Mouse (Mus musculus) 416B (cell line): Measurements from ENCODE around the gene Tfap2e.
A peak's percentile ranks its signal among the peaks of the same experiment; 100 is the strongest.

Source experiments
- DNase-seq: peaks from one replicate; pipeline ENCODE4 v3.0.0; 2011; ENCODE audit warnings: low read depth

Tfap2e gene

DNA sequence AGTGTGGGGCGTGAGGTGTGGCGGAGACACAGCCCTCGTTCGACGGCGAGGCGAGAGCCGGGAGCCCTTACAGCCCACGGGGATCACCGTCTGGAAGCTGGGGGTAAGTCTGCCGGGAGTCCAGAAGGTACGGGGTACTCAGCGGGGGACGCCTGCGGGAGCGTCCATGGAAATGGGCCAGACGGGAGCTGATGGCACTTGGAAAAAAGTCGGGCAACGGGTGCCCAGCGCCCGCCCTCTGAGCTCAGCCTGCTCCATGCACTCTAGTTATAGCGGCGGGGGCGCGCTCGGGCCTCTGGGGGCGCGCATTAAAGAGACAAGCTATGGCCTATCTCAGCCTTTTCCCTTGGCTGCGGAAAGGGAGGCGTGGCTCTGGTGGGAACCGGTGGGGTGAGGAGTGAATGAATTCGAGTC, at the start of gene Tfap2e:
Gene Tfap2e (minus strand): TSS at position 240 of the 414 bp plus-strand sequence.
- DNase-seq = no peak

DNA sequence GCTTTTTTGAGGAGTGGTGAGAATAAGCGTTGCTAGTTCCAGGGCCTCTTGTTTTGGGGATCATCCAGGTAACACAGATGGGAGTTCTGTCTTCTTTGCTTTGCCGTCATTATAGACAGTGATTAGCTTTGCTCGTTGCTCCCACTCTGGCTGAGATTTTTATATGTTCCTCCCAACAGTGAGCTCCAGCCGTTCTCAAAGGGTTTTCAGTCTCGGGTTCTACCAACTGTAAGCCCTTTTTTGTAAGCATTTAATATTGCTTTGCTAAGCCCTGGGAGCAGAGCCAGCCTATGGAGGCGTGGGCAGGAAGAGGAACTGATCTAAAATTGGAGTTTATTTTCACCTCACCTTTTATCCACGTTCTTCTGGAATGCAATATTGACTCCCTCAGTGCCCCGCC, 47.0 kb upstream of the Tfap2e start:
- no peak for DNase-seq

DNA sequence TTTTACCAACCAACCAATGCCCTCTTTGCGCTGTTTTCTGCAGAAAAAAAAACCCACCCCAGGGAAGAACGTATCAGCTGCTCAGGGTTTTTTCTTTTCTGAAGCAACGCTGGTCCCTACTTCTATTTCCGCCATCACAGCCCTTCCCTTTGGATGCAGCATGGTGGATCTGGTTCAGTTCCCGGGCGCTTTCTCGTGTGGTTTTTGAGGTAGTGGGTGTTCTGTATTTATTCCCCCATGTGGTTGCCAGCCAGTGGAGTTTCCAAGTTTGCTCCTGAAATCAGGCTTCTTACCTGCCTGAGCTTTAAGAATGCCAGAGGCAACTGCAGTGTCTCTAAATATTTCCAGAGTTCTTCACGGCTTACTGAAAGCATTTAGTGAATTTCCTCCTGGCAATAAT, 46.5 kb upstream of the Tfap2e start:
- DNase-seq = no peak

DNA sequence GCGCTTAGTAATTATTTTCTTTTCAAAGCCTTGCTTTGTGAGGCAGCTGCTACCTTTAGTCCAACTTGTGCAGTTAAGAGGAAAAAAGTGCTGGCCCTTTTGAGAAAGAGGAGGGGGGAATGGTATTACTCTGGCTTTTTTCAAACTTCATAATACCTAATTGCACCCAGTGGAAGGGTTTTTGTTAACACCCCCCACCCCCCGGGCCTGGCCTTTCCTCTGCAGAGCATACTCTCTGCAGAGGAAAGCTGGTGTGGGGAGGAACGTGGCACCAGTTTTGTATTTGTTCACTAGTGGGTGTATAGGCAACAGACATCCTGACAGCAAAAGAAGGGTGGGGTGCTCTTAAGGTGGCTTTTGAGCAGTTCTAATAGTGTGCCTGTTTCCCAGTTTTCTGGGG, 45.8 kb upstream of the Tfap2e start:
- no peak for DNase-seq

DNA sequence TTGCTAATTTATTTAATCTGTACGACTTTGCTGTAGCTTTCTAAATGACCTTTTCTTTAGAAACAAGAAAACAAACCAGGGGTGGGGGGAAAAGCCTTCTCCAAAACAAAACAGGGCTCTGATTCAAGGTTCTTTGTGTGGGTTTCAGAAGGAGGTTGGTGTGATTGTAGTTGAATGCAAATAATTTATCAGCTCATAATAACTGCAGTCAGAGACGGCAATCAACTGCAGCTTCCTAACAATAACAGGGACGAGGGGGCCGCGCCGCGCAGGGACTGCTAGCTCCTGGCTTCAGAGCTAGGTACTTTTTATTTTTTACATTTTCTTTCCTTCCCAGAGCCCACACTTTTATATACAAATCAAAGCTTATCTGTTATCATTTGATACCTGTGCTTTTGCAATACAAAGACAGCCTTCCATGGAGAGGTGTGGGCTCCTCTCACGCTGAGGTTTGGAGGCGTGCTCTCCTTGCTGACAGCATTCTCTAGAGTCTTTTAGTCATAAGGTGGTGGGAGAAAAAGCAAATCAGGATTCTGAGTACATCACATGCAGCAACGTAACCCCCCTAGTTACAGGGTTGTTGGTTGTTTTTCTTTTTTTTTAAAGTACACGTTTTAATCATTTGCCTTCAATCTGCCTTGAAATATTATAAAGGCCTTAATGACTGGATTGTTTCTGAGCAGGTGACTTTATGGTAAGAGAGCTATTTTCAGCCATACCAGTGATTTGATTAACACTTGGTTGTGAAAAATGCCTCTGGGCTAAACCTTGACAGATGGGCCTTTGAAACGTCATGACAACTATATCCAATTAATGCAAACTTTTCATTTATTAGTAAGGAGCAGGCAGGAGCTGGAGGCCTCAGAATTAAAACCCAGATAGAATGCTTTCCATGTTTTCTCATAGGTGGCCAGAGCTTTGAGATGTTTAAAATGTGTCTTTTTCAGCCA, 44.1 kb upstream of the Tfap2e start:
- DNase-seq = no peak

DNA sequence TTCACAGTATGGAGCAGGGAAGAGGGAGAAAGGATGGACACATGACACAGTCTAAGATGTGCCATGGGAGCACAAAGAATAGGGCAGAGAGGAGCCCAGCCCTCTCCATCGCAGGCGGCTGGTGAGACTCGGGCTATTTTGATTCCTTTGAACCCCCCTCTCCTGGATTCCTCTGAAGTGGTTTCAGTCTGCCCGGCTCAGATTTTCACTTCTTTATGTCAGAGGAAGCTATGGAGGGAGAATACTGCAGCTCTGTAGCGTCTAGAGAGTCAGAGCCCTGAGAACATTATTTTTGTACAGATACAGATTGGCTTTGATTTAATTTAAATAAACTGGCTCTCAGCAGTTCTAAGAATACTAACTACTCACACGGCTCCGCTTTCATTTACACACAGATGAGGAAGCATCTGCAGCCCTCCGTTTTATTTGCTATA, 43.1 kb upstream of the Tfap2e start:
- DNase-seq = no peak

DNA sequence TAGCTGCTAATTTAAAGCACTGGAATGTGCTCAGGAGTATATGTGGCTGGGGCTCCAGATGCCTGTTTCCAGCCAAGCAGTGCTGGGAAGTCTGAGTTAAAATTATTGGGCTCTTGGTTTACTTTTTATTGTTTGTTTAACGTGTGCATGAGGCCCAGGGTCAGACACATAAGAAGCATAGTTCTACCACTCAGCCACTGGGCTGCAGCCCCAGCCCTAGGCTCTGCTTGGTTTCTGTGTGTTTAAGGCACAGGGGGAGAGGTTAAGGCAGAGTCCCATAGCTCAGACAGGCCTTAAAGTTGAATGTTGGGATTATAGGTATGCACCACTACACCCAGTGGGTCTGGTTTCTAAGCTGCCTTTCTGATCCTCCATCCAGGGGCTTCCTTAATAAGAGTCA, 39.1 kb upstream of the Tfap2e start:
- no peak for DNase-seq

DNA sequence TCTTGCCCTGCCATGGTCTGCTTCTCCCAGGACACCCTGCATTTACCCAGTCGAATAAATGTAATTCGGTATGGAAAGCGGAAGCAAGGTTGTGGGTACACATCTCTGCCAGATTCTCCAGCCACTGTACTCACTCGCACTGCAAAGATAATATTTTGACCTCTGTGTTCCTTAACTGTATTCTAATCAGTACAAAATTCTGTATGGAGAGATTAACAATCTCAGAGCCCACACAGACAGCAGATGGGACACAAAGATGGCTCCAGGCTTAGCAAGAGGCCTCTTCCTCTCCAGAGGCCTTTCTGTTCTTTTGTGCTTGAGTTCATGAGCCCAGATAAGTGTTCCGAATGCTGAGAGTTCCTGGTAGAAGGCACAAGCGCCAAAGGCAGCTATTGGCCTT, 37.8 kb upstream of the Tfap2e start:
- DNase-seq = no peak

DNA sequence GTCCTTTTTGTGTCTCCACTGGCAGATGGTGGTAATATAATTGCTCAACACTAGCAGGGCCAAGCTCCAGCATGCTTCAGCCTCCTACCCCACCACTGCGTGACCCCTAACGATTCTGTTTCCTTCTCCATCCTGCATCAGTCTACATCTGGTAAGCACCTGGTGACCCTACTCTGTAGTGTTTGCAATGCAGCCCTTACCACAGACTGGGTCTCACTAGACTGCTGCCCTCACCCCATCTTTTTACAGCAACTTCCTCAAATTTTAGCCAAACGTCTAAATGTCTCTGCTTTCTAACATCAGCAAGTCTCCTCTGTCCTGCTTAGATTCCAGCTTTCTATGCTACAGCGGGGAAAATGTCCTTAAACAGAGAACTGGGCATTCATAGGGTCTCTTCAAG, 34.8 kb upstream of the Tfap2e start:
- DNase-seq = peak; percentile 10

DNA sequence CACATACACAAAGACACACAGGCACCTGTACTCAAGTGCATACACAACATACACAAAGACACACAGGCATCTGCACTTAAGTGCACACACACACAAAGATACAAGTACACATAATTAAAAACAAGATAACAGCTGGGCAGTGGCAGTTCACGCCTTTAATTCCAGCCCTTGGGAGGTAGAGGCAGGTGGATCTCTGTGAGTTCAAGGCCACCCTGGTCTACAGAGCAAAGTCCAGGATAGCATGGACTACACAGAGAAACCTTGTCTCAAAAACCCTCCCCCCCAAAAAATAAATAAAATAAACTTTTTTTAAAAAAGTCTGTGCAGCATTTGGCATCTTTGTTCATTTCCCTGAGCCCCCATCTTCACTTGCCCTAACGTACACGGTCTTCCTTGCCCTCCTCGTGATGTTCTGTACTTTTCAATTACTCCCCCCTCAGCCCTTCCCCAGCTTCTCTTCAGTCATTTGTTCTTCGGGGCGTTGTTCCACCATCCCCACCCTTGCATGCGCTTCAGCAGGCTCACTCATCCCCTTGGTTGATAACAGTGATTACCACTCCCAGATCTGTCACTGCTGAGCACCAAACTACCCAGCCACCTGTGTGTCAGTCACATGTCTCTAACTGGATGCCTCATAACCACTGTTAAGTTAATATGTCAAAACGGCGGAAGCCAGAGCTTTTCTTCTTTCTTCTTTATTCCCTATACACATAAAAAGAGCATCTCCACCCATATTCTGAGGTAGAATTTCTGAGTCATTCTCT, 33.9 kb upstream of the Tfap2e start:
- DNase-seq = no peak

DNA sequence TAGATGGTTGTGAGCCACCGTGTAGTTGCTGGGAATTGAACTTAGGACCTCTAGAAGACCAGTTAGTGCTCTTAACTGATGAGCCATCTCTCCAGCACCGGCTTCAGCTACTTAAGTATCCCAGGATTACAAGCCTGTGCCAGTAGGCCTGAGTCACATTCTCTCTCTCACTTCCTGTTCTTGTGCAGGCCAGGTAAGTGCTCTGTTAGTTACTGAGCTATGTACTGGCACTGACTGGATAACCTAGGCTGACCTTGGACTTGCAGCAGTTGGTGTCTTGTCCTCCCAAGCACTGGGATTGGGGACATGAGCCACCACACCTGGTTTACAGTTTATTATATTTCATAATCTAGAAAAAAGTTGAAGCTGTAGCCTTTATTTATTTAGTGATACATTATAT, 27.4 kb upstream of the Tfap2e start:
- DNase-seq = no peak

DNA sequence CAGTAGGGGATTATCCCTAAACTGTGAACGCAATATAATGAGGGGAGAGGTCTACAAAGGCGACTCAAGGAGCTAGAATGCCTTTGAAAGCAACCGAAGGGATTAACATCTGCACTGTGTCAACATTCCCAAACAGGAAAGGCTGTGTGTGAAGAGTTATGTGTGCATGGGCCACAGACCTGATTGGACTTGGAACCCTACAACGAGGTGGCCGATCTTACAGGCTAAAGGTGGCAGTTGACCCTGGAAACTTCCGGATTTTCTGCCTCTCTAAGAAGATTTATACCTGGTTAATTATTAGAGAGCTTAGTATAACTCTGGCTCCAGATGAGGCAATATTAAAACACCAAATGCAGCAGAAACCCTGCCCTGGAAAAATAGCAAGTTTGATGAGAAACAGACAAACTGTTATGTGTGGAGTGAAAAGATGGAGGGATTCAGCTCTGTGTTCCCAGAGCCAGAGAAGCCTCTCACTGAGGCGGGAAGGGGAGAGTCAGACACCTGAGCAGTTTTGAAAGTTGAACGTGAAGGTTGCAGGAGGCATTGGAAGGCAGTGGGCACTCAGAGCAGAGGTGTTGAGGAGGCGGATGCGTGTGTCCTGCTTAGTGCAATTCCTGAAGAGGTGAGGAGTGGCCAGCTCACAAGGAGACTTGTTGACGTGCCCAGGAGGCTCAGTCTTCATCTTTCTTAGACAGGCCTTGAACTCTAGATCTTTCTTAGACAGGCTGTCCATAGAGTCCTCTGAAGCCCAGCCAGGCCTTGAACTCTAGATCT, 26.7 kb upstream of the Tfap2e start:
- DNase-seq = no peak

DNA sequence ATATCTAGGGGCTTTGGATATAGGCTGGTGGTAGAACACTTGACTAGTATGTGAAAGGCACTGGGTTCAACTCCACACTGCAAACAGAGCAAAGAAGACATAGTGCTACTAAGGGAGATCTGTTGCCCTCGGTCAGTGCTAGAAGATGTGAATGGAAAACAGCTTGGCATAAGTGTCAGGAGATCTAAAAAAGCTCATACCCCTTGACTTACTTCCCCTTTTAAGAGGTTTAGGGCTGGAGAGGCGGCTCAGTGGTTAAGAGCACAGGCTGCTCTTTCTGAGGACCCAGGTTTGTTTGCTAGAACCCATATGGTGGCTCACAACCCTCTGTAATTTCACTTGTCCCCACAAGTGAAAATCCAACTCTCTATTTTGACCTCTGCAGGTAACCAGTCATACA, 23.4 kb upstream of the Tfap2e start:
- DNase-seq = peak; percentile 45

DNA sequence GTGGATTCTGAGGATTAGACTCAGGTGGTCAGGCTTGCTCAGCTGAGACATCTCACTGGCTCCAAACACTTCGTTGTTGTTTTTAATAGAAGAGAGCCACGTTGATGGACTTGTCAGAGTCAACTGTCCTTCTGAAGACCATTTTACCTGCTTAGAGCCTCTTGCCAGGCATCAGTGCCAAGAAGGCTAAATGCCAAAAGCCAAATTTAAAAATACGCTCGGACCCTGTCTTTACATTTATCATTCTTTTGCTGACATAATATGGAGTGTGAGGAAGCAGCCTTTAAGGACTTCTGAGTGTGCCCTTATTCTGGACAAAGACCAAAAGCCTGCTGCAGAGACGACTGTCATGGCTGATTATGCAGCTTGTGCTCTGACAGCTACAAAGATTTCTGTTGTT, 22.3 kb upstream of the Tfap2e start:
- DNase-seq = no peak

DNA sequence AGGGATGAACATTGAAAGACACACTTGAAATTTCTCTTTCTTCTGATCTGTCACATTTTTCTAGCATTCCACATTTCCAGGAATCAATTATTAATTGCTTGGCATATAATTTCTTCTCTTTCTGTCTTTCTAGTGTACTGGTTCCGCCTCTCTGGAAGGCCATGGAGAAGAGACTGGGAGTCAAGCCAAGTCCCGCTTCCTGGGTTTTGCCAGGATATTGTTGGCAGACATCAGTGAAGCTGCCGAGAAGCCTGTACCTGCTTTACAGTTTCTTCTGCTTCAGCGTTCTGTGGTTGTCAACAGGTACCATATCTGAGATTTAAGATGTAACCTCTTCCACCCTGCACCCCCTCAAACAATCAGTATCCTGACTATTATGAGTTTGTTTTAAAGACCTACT, 20.7 kb upstream of the Tfap2e start:
- no peak for DNase-seq

DNA sequence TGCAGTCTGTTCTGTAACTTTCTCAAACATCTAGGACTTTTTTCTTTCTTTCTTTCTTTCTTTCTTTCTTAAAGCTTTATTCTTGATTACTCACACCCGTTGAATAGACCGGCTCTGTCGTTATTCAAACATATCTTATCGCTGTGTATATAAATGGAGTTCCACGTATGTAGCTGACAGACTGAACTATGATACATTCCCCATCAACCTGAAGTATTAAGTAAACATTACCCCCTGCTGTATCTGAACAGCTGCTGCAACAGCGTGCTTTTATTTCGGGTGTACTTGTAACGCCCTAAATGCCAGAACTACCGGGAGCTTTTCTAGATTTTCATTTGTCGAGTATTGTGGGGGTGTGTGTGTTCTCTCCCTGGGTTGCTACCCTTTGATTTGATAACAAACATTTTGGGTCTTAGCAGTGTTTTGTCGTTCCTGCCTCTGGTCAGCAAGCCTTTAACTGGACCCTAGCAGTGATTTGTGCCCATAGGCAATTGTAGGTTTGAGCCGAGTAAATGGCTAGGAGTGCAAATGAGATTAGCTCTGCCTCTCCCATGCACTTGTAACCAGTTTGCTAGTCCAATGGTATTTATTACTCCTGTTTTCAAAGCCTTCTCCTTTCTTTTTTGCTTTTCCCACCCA, 18.8 kb upstream of the Tfap2e start:
- no peak for DNase-seq

DNA sequence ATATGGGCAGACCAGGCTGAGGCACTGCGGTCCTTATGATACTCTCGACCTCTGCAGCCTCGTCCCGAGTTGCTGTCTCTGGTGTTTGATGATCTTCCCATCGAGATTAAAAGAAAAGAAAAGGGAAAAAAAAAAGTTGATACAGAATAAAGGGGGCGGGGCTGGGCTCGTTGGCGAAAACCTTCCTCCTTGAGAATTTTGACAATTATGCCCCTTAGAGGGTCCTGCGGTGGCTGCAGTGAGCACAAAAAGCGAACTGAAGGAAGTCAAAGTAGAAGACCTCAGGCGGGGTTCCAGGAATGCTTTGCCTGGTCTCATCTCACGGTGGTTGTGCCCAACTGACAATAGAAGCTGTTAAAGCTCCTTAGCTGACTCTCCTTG, 18.2 kb upstream of the Tfap2e start:
- peak; percentile 22 for DNase-seq

DNA sequence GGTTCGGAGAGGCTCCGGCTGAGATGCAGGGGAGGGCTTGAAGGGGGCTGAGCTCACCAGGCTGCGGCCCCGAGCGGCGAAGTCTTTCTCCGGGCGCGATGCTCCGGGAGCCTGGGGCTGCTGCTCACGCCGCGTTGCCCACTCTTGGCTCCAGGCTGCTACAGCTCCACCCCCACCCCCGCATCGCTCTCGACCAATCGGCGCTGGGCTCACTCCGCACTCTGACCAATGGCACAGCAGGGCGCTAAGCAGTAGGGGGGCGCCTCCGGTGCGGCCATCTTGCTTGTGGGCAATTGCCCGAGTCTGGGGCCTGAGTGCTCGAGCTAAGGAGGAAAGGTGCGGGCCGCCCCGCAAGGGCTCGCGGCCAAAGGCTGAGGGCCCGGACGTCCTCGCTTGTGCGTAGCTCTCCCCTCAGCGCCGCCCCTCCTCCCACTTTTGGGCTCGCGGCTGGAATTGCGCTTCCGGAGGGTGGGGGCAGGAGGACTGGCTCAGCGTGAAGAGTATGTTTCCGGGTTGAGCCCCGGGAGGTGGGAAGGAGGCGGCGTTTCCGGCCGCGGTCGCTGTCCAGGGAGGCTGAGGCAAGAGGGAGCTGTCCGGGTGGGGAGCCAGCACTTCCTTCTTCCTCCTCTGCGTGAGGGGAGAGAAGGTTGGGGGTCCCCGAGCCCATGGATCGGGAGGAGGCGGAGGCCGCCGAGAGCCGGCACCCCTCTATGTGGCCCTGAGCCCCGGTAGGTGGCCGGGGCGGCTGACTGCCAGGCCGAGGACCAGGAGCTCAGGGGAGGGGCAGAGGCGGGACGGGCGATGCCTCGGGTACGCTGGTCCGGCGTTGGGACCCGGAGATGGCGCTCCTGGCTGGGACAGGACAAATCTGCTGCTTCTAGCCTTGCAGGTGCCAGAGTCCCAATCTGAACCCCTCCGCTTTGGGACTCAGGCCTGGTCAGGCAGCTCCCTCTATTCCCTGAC, 17.5 kb upstream of the Tfap2e start, which contains the start of the genes Ncdn and AU040320:
Gene Ncdn (minus strand): TSS at position 171 of the 963 bp plus-strand sequence.
Gene AU040320 (plus strand): TSS at position 277 of the 963 bp plus-strand sequence.
- DNase-seq = peak; percentile 97

DNA sequence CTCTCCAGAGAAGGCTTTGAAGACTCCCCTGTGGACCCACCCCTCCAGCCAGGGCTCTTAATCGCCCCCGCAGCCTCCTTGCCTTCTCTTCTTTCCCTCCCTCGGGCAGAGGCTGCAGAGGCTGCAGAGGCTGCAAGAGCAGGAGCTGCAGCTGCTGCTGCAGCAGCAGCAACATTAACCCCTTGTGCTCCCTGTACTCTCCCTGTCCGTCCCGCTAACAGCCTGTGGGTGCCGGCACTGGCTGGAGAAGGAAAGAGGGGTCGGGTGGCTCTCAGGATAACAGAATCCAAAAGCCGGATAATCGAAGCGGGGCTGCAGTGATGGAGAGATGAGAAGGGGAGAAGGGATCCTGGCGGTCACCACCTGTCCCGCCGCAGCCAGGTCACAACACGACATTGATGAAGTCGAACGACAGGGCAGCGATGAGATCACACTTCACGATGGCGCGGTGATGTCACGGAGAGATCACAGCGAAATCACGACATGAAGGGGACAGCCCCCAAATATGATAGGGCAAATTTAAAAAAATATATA, 16.6 kb upstream of the Tfap2e start:
- DNase-seq = no peak

DNA sequence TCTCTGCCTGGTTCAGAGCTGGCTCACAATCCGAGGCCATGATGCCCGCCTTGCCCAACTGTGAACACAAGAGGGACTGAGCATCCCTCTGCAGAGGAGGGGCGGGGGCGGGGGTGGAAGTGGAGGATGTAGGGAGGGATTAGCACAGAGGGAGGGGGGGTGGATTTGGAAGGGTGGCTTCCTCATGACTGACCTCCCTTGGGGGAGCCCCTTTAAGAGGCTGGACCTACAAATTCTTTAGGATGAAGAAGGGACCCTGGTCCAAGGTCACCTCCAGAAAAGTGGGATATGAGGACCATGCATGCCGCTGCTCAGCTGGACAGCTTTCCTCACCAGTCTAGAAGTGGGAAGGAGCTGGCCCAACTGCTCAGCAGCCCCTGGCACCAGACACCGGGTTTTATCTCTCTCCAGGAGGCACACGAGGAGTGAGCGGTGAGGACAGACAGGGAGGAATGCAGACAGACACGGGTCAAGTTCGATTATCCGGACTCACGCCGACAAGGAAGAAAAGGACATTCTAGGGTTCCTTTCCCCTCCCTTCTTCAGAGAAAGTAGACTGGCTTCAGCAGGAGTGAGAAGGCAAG, 16.1 kb upstream of the Tfap2e start:
- peak; percentile 45 for DNase-seq
